Mouse (Mus musculus) gastrocnemius, postnatal 10 days (tissue): ENCODE measurements at regions not wholly inside any gene's neighbourhood (a gene's known extent, or its start where the extent isn't known, plus 50 kb on each side); places are given as distances from the start of the nearest gene placed in this dataset.

ENCODE experiments used
- DNase-seq: peaks from one replicate; pipeline ENCODE4 v3.0.0; 2021; ENCODE audit warnings: mixed read lengths

DNA sequence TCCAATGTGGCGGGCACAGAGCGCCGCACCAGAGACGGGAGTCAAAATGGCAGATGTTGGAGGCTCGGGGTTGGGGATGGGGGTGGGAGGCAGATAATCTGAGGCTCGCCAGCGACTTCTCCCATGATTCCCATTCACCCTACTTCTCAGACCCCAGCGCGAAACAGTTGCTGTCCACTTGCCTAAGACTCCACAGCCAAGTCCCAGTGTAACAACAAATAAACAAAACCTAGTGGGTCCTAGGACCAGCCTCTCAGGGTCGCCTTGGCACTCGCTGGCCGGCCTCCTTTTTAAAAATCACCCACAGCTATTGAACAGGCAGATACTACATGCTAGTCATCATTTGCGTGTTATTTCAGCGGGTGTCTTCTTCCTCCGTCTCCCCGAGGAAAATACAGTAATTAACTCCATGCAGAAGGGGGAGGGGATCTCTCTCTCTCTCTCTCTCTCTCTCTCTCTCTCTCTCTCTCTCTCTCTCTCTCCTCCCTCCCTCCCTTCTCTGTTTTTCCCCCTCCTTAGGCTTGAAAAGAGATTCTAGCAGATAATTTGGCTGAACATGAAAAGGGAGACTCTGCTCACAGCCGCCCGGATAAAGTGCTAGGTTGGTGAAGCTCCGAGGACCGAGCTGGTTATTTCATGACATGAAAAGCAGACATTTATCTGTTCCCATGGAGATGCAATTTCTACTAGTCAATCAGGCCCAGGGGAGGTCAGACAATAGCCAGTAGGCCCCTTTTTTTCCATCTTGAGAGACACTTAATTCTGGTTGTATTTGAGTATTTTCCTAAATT lies 71.9 kb upstream of the Zfp217 start:
- no peak for DNase-seq

DNA sequence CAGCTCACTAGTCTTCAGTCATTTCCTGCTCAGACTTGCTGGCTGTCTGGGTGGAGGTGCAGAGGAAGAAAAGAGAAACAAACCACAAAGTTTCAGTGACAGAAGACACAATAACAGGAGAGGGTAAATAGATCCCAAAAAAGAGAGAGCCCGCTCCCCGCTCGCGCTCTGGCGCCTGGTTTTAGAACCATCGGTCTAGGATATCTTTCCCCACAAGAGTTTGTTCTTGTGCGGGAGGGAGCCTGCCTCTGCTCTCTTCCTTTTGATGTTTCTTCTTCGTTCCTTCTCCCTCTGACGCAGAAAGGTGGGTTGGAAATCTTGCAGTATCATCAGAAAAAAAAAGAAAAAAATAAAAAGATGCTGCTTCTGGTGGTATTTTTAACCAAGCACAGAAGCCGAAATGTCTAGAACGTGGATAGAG lies 71.3 kb upstream of the Zfp217 start:
- DNase-seq, result no peak

DNA sequence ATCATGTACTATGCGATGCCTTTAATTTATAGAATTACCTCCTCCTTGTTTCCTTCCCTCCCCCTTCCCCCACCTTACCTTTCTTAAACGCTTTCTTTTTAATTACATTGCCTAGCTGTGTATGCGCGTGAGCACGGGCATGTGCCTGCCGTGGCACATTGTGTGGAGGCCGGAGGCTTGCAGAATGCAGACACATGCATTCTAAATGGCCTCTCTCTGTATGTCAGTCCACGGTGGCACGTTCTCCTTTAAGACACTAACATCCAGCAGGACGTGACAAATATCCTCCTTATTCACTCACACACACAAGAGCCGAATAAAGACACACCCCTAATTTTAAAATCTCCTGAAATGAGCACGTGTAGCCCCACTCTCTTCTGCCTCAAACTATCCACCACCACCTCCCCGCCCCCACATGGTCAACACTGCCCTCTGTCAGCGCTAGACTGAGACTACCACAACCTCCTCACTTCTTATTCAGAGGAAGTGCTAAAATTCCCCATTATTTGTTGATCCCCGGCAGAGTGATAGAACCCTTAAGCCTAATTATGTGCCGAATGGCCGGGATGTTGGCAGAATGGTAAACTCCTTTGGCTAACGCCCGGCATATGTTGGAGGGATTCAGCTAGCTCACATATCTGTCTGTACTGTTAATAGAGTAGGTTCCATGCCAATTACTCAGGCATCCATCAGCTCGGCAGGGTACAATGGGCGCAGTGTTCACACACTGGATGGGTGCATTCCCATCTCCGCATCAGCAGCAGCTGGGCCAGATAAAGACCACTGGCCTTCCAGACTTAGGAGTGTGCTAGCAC lies 70.5 kb upstream of the Zfp217 start:
- peak; percentile 72 for DNase-seq

DNA sequence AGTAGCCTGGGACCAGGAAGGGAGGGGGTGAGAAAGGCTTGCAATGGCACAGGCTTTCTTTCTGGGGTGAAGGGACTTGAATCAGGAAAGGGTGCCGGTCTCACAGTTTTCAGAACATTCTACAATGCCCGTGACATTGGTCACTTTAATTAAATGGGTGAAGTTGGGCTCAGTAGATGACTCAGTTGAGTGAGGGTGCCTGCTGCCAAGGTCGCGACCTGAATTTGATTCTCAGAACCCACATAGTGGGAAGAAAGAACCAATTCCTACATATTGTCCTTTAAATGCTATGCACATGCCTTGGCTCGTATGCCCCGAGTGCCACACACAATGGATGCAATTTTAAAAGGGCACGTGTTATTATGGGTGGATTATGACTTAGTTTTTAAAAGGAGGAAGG lies 68.4 kb upstream of the Zfp217 start:
- DNase-seq, result no peak

DNA sequence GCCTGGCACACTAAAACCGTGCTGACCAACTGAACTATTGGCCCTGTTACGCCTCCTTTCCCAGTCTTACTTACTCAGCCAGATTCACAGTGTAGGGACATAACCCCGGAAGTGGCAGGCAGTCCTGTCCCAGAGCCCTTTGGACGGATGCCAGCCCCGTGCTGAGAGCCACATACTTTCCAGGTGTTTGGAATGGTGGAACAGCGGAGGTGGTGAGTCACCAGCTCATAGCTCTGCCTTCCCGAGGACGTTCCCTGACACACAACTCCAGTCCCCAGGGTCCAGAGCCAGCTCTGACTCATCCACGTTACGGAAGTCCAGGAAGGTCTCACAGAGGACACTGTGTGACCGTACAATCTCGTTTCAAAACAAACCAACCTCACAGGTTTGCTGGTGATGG lies 61.2 kb upstream of the Zfp217 start:
- peak; percentile 75 for DNase-seq

DNA sequence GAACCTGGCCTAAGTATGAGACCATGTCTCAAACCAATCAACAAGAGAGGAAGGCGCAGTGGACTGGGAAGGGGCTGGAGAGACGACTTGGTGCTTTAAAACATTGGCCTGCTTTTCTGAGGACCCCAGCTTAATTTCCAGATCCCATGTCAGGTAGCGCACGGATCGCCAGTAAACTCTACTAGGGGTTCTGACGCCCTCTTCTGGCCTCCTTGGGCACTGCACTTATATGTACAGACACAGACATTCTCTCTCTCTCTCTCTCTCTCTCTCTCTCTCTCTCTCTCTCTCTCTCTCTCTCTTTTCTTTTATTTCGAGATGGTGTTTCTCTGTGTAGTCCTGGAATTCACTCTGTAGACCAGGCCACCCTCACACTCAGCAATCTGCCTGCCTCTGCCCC lies 60.0 kb upstream of the Zfp217 start:
- no peak for DNase-seq

DNA sequence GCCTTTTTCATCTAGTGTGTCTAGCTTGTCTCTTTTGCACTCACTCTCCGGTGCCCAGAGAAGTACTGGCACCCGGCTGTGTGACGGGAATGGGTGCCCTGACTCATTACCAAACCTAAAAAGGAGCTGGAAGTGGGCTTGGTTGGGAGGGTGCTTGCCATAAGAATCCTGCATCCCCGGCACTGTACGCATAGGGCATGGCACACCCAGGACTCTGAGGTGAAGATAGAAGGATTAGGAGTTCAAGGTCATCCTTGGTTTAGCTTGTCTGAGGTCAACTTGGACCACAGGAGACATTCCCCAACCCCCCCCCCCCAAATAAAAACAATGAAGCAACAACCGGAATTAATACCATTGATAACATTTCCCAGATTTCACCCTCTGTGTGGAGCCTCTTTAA lies 59.5 kb upstream of the Zfp217 start:
- DNase-seq, result no peak

DNA sequence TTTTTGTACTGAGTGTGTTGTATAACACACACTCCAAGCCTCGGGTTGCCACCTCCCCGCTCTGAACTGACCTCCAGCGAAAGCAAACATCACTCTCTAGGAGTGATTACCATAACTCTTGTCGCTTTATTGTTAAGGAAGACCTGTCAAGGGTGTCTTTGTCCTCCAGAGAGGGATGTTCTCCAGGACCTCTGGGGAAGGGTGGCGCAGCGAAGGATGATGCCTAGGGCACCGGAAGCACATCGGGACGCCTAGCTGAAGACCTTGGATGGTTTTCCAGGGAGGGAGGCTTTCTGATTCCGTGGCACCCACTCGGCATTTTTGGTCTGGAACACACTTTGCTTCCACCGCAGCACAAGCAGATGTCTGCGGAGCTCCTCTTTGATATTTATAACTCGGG lies 59.0 kb upstream of the Zfp217 start:
- DNase-seq, result no peak

DNA sequence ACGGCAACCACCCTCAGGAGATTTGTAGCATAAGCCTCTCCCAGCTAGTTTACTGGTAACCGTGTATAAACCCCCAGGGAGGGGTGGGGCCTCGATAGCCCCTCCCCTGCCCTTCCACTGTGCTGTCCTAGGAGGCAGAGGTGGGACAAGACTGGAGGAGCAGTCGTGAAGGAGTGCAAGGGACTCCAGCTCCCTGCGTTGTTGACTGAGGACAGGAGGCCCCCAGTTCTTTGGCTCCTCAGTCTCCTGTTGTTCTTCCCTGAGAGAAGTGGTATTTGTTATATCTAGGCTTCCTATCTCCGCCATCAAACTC lies 58.5 kb upstream of the Zfp217 start:
- no peak for DNase-seq

DNA sequence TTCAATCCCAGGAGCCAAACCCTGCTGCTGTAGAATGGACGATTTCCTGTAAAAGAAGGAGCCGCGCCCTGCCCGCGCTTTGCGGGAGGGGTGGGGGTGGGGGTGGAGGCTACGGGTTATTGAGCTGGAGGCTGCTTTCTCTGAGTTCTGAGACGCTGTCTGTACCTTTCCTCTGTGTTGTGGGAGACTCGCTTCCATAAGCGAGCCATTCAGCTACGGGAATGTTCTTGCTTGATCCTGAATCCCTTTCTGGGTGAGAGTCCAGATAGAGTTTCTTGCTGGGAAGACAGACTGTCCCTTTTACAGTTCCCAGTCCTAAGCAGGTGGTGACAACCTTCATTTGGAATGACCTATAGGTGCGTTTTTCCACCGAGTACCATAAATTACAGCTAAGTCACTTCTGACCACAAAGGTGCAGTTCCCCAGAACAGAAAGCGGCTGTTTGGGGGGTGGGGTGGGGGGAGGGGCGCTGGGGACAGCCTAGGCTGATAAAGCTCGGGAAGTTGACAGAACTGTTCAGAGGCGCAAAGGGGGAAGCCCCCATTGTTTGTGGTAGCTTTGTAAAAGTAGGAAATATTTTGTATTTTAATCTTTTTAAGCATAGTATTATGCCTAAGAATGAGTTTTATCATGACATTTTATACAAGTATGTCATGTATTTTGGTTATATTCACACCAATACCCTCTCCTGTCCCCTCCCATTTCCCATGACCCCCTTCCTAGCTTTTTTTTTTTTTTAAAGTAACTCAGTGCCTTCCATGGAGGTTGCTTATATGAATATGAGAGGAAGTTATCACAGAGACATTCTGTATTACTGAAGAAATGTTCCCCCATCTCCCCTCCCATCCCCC lies 57.9 kb upstream of the Zfp217 start:
- no peak for DNase-seq

DNA sequence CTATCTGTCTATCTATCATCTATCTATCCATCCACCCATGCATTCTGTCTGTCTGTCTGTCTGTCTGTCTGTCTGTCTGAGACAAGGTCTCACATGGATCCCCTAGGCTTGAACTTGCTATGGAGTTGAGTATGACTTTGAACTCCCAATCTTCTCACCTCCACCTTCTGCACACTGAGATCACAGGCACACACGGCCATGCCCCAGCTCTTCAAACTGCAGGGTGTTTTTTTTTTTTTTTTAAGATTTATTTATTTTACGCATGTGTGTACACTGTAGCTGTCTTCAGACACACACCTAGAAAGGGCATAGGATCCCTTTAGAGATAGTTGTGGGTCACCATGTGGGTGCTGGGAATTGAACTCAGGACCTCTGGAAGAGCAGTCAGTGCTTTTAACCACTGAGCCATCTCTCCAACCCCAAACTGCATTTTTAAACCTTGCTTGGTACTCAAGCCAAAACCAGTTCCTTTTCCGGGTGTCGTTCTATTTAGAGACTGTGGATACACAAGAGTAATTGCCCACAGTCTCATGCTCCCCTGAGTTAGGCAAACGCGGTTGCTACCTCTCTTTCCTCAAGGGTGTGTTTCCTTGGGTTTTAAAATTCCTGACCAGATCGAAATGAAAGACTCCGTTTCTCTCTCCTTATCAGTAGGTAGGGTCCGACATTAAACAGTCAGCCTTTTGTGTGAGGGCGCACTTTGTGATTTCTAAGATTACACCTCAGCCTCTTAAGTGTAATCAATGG lies 57.0 kb upstream of the Zfp217 start:
- DNase-seq, result no peak

DNA sequence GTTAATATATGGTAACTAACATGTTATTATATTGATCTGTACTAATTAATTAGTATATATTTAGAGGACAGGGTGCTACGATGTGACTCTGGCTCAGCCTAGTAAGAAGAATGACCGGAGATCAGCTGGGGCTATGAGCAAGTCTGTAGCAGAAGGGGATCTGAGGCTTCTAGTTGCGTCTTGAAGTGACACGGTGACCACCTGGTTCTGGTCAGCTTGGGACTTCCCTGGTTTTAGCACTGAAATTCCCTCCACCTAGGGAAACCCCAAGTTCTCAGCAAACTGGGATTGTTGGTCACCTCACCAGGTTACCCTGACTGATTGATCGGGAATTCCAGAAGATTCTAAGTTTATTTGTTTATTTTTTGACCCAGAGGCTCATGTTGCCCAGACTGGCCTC lies 55.6 kb upstream of the Zfp217 start:
- no peak for DNase-seq

DNA sequence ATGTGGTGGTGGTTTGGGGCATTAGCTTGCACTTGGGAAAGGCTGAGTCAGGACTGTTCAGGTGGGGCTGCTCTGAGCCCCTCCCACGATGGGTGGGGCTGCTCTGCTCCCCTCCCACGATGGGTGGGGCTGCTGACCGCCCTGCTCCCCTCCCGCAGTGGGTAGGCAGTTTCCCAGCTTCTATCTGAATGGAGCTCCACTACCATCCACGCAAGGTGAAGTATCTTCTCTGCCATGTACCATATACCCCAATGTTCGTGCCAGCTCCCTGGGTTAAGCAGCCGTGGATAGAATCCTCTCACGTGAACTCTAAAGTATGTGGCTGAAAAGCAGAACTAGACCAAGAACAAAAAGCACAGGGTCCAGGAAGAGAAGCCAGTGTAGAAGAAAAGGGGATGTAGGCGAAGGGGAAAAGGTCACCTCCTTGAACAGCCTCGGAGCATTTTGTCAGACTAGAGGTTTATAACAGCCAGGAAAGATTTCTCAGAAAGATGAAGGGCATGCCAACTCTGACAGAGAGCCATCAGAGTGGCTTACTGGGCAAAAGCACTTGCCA lies 54.0 kb upstream of the Zfp217 start:
- DNase-seq, result no peak
